Mouse (Mus musculus): ENCODE results near the gene Tnfrsf12a. TPM values are rescaled to one million over a fixed set of nuclear protein-coding genes. Genes with fewer than 3 reads are reported as not detected.

Tnfrsf12a gene
- 10 to 100 TPM; 10.3 to 13.5 TPM for total RNA-seq (2021)

GRCm38 (mm10) chr17:23677236-23677679, at the start of gene Tnfrsf12a:
TSS of gene Tnfrsf12a (minus strand) at chr17:23677468.
- intact Hi-C loops (cut with DNase I): loop anchor here (1.0 kb wide), 1 partner anchor 23 kb away; no protein-coding TSS in a partner anchor
- DNase-seq (ENCODE audit: low spot score in 2 of 2): peak; percentile 70 to 79

- intact Hi-C loops (cut with DNase I): no loop called here
- peak; percentile 36 to 67 for DNase-seq (ENCODE audit: low spot score in 2 of 2)
Measured at GRCm38 (mm10) chr17:23726758-23727142, 49.5 kb upstream of the Tnfrsf12a start.

- peak; percentile 93 to 94 for DNase-seq (ENCODE audit: low spot score in 2 of 2)
- intact Hi-C loops (cut with DNase I): no loop called here
Measured at GRCm38 (mm10) chr17:23725999-23726757, 48.9 kb upstream of the Tnfrsf12a start, which contains the start of gene Pkmyt1. TSS of gene Pkmyt1 (plus strand) at chr17:23726336.

GRCm38 (mm10) chr17:23725477-23725876, 48.2 kb upstream of the Tnfrsf12a start:
- intact Hi-C loops (cut with DNase I): no loop called here

GRCm38 (mm10) chr17:23722376-23723125, 45.3 kb upstream of the Tnfrsf12a start, which contains the start of gene 1520401A03Rik:
TSS of gene 1520401A03Rik (minus strand) at chr17:23722783.
- intact Hi-C loops (cut with DNase I): no loop called here

More at GRCm38 (mm10) chr17:23725477-23725876, 48.2 kb upstream of the Tnfrsf12a start:
- DNase-seq (ENCODE audit: low spot score in 2 of 2): no peak

GRCm38 (mm10) chr17:23721886-23722285, 44.6 kb upstream of the Tnfrsf12a start:
- intact Hi-C loops (cut with DNase I): no loop called here

More at GRCm38 (mm10) chr17:23722376-23723125, 45.3 kb upstream of the Tnfrsf12a start, which contains the start of gene 1520401A03Rik:
- no peak for DNase-seq (ENCODE audit: low spot score in 2 of 2)

GRCm38 (mm10) chr17:23719455-23719854, 42.2 kb upstream of the Tnfrsf12a start:
- no peak for DNase-seq (ENCODE audit: low spot score in 2 of 2)
- intact Hi-C loops (cut with DNase I): no loop called here

More at GRCm38 (mm10) chr17:23721886-23722285, 44.6 kb upstream of the Tnfrsf12a start:
- DNase-seq (ENCODE audit: low spot score in 2 of 2): no peak

- intact Hi-C loops (cut with DNase I): no loop called here
Measured at GRCm38 (mm10) chr17:23717003-23717402, 39.7 kb upstream of the Tnfrsf12a start.

GRCm38 (mm10) chr17:23706212-23706611, 28.9 kb upstream of the Tnfrsf12a start:
- intact Hi-C loops (cut with DNase I): no loop called here
- peak; percentile 72 to 74 for DNase-seq (ENCODE audit: low spot score in 2 of 2)

More at GRCm38 (mm10) chr17:23717003-23717402, 39.7 kb upstream of the Tnfrsf12a start:
- DNase-seq (ENCODE audit: low spot score in 2 of 2): no peak

- intact Hi-C loops (cut with DNase I): loop anchor here (2.0 kb wide), 1 partner anchor 31 kb away; no protein-coding TSS in a partner anchor
- no peak for DNase-seq (ENCODE audit: low spot score in 2 of 2)
Measured at GRCm38 (mm10) chr17:23705525-23706104, 28.3 kb upstream of the Tnfrsf12a start.

- intact Hi-C loops (cut with DNase I): loop anchor here (2.0 to 5.0 kb wide), 3 partner anchors 30 to 132 kb away; partner anchors contain the start of gene Bicdl2
- peak; percentile 40 to 52 for DNase-seq (ENCODE audit: low spot score in 2 of 2)
Measured at GRCm38 (mm10) chr17:23704741-23705140, 27.5 kb upstream of the Tnfrsf12a start.

- intact Hi-C loops (cut with DNase I): loop anchor here (5.0 kb wide), 2 partner anchors 41 to 131 kb away; partner anchors contain the start of gene Bicdl2
- peak in 1 of 2 experiments; percentile 81 for DNase-seq (ENCODE audit: low spot score in 2 of 2)
Measured at GRCm38 (mm10) chr17:23703301-23703700, 26.0 kb upstream of the Tnfrsf12a start.

GRCm38 (mm10) chr17:23700079-23700478, 22.8 kb upstream of the Tnfrsf12a start:
- intact Hi-C loops (cut with DNase I): loop anchor here (1.0 to 5.0 kb wide), 3 partner anchors 23 to 128 kb away; partner anchors contain the start of genes Bicdl2 and Tnfrsf12a
- peak; percentile 90 to 95 for DNase-seq (ENCODE audit: low spot score in 2 of 2)

- intact Hi-C loops (cut with DNase I): loop anchor here (1.0 to 5.0 kb wide), 3 partner anchors 22 to 127 kb away; partner anchors contain the start of genes Bicdl2 and Tnfrsf12a
- peak in 1 of 2 experiments; percentile 29 for DNase-seq (ENCODE audit: low spot score in 2 of 2)
Measured at GRCm38 (mm10) chr17:23699131-23700077, 22.1 kb upstream of the Tnfrsf12a start.

- intact Hi-C loops (cut with DNase I): no loop called here
Measured at GRCm38 (mm10) chr17:23695801-23696200, 18.5 kb upstream of the Tnfrsf12a start.

GRCm38 (mm10) chr17:23694491-23694890, 17.2 kb upstream of the Tnfrsf12a start:
- DNase-seq (ENCODE audit: low spot score in 2 of 2): no peak
- intact Hi-C loops (cut with DNase I): no loop called here

More at GRCm38 (mm10) chr17:23695801-23696200, 18.5 kb upstream of the Tnfrsf12a start:
- DNase-seq (ENCODE audit: low spot score in 2 of 2): no peak

- no peak for DNase-seq (ENCODE audit: low spot score in 2 of 2)
- intact Hi-C loops (cut with DNase I): no loop called here
Measured at GRCm38 (mm10) chr17:23683856-23684672, 6.8 kb upstream of the Tnfrsf12a start, which contains the start of gene Cldn9. TSS of gene Cldn9 (minus strand) at chr17:23684026.
